14 mouse cellular contexts compared by ENCODE assay signal in the genomic region with DNA sequence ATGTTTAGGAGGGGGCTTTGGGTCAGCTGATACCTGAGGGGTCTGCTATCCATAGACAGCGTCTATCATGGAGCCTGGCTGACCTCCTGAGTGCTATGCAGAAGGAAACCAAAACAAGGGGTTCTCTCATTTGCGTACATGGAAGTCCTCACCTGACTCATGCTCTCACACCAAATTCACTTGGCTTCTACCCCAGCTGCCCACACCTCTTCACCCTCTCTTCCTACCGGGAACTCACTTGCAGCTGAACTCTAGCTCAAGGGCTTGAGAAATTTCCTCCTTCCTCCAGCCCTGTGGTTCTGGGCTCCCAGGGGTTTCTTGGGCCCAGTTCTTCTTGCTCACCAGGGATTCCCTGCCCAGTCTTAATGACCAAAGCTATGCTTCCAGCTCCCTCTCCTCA. TPM values are rescaled to one million over a fixed set of nuclear protein-coding genes. Genes with fewer than 3 reads are reported as not detected.
DNase-seq lines count a peak whose midpoint lies in the region; ATAC-seq lines count a peak whose summit lies in the region.
"Had no signal": no experiment of that assay in that cellular context is flagged by ENCODE, and none has a peak within 500 bp of the region (broad histone marks: within the 10 kb centered on the region; RNA-seq: fewer than 3 reads in every experiment).

No protein-coding gene starts in this region.

- ATAC-seq in liver, embryonic 13.5 days (ENCODE audit: low read depth): no peak
- peak; percentile 20 for ATAC-seq in megakaryocyte progenitor cell, adult 5-6 weeks (replicated peaks; ENCODE audit: poor library complexity)
- ATAC-seq: forebrain, embryonic 14.5 days; midbrain, embryonic 16.5 days had no signal

- DNase-seq in lung, adult 18-20 months: peak; percentile 29 to 38
- no peak for DNase-seq in lung, postnatal 4 days
- DNase-seq in liver, embryonic 13.5 days: no peak
- no peak for DNase-seq in natural killer cell, adult 2 months (ENCODE audit: low spot score in 2 of 2)
- no peak for DNase-seq in adrenal gland, postnatal 36 days
- DNase-seq: cerebellum, adult 11 months; cerebellum, postnatal 25 days; kidney, adult 18-20 months; right cerebral cortex, adult 18-20 months had no signal

- no peaks in the 10 kb centered on the region for H3K9me3 ChIP-seq in liver, embryonic 13.5 days (replicated peaks)

- no peaks in the 10 kb centered on the region for H3K36me3 ChIP-seq in liver, embryonic 13.5 days

- no peak overlapping the region for H3K9ac ChIP-seq in liver, embryonic 13.5 days
- H3K9ac ChIP-seq: hindbrain, embryonic 14.5 days had no signal

- H3K4me3 ChIP-seq in brown adipose tissue, adult 24 weeks (ENCODE audit: insufficient read depth, low read depth, low read length): peak overlapping the region; percentile 26
- no peak overlapping the region for H3K4me3 ChIP-seq in liver, embryonic 13.5 days (replicated peaks)

- no peaks in the 10 kb centered on the region for H3K4me1 ChIP-seq in brown adipose tissue, adult 24 weeks (ENCODE audit: control insufficient read depth, insufficient read depth, insufficient read length, low read length)
- H3K4me1 ChIP-seq in liver, embryonic 13.5 days (replicated peaks): peaks cover 7% of the 10 kb centered on the region; the same call in 1 of the 2 replicates

- WGBS in liver, embryonic 13.5 days (ENCODE audit: insufficient replicate concordance): 52% methylated on average over 3 of the region's 3 CpGs

- no peak overlapping the region for H3K27ac ChIP-seq in brown adipose tissue, adult 24 weeks (replicated peaks; ENCODE audit: low read depth, low read length)
- H3K27ac ChIP-seq in liver, embryonic 13.5 days: no peak overlapping the region
- H3K27ac ChIP-seq: hindbrain, embryonic 14.5 days had no signal

- H3K27me3 ChIP-seq in liver, embryonic 13.5 days: 0 out of 2 replicates have a peak, but pooled peaks cover 4% of the 10 kb centered on the region

- peak overlapping the region; percentile 8; the same call in 1 of the 2 replicates for H3K4me2 ChIP-seq in liver, embryonic 13.5 days
- H3K4me2 ChIP-seq: hindbrain, embryonic 14.5 days had no signal

RNA-seq across cellular contexts. Expression of gene Ptafr, which starts 0.6 kb away (rescaled TPM):
- polyA plus RNA-seq in brown adipose tissue, adult 24 weeks (2012; ENCODE audit: insufficient read depth, insufficient read length, missing spikeins): 1.0 and 3.6 TPM in 2 replicates
- 0.67 and 0.68 TPM in 2 replicates for polyA plus RNA-seq in liver, embryonic 13.5 days (2015; fragmentation: Nextera tagmentation; extraction: Ambion mirVana)
- 1.1 and 1.3 TPM in 2 replicates for total RNA-seq in megakaryocyte progenitor cell, adult 5-6 weeks (2015)
- 2.5 and 2.9 TPM in 2 replicates for total RNA-seq in megakaryocyte progenitor cell, adult 5-6 weeks (2017)
- 1 to 10 TPM; 1.6 to 2.1 TPM for total RNA-seq in adrenal gland, postnatal 36 days (2021)

RNA-seq across cellular contexts. Expression of gene Dnajc8, which starts 27.9 kb away (rescaled TPM):
- polyA plus RNA-seq in brown adipose tissue, adult 24 weeks (2012; ENCODE audit: insufficient read depth, insufficient read length, missing spikeins): 62.3 and 81.0 TPM in 2 replicates
- polyA plus RNA-seq in liver, embryonic 13.5 days (2015; fragmentation: Nextera tagmentation; extraction: Ambion mirVana): 125 and 148 TPM in 2 replicates
- total RNA-seq in megakaryocyte progenitor cell, adult 5-6 weeks (2015): 134 and 147 TPM in 2 replicates
- total RNA-seq in megakaryocyte progenitor cell, adult 5-6 weeks (2017): 416 and 463 TPM in 2 replicates
- 10 to 100 TPM; 88.0 to 95.5 TPM for total RNA-seq in adrenal gland, postnatal 36 days (2021)

RNA-seq across cellular contexts. Expression of gene Atpif1, which starts 29.8 kb away (rescaled TPM):
- polyA plus RNA-seq in brown adipose tissue, adult 24 weeks (2012; ENCODE audit: insufficient read depth, insufficient read length, missing spikeins): 42.9 and 57.3 TPM in 2 replicates
- polyA plus RNA-seq in liver, embryonic 13.5 days (2015; fragmentation: Nextera tagmentation; extraction: Ambion mirVana): 1,559 and 1,572 TPM in 2 replicates
- 678 and 715 TPM in 2 replicates for total RNA-seq in megakaryocyte progenitor cell, adult 5-6 weeks (2015)
- total RNA-seq in megakaryocyte progenitor cell, adult 5-6 weeks (2017): 1,407 and 1,519 TPM in 2 replicates
- total RNA-seq in adrenal gland, postnatal 36 days (2021): 100 to 1,000 TPM; 352 to 374 TPM

RNA-seq across cellular contexts. Expression of gene Sesn2, which starts 53.0 kb away (rescaled TPM):
- polyA plus RNA-seq in brown adipose tissue, adult 24 weeks (2012; ENCODE audit: insufficient read depth, insufficient read length, missing spikeins): 10.1 and 14.5 TPM in 2 replicates
- polyA plus RNA-seq in liver, embryonic 13.5 days (2015; fragmentation: Nextera tagmentation; extraction: Ambion mirVana): 7.0 TPM in 2 replicates
- 2.4 and 3.4 TPM in 2 replicates for total RNA-seq in megakaryocyte progenitor cell, adult 5-6 weeks (2015)
- 2.6 and 3.0 TPM in 2 replicates for total RNA-seq in megakaryocyte progenitor cell, adult 5-6 weeks (2017)
- 10 to 100 TPM; 12.9 to 24.8 TPM for total RNA-seq in adrenal gland, postnatal 36 days (2021)

Comparison
In these comparisons a context has a peak if more than half of its experiments do, and no peak if none do; other contexts are left out.
1. DNase-seq: peak in lung, adult 18-20 months (2 of 2); none in lung, postnatal 4 days (0 of 2), liver, embryonic 13.5 days (single experiment), natural killer cell, adult 2 months (0 of 2) and adrenal gland, postnatal 36 days (0 of 2).